Mouse (Mus musculus): ENCODE measurements around the gene Olfr530.

The Olfr530 gene

DNA sequence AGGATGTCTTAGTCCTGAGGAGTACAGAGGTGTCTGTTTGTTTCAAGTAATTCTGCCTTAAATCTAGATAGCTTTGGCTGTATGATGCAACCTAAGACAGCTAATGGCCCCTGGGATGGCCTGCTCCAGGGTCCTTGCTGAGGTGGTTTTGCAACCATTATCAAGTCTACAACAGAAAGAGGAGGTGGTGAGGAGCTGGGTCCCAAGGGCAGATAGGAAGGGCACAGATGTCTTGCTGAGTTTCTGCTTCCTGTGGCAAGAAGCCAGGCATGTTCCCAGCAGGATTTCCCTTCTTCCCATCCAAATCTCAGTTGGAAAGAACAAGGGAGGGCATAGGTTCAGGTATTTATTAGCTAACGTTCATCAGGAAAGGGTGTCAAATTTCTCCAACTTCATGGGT, at the start of gene Olfr530:
TSS of gene Olfr530 (minus strand) at position 101 of the 400 bp plus-strand sequence.
- no peak for DNase-seq (ENCODE audit: low spot score)

DNA sequence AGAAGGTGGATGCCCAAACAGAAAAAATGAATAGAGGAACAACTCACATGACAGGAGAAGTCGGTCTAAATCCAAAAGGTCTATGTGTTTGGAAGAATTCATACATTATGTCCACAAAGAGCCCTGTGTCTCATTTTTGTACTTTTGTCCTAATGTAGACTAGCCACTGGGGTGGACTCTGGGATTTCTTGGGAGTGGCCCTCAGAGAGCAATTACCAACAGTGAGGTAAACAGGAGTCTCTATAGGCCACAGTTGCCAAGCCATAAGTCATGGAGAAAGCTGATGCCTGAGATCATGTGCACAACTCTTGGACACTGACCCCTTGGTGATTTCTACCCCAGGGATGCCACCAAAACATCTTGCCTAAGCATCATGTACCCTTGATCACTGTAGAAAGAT, 45.4 kb upstream of the Olfr530 start, which contains the start of gene Olfr532:
TSS of gene Olfr532 (minus strand) at position 101 of the 400 bp plus-strand sequence.
- DNase-seq (ENCODE audit: low spot score), result no peak

- no peak for DNase-seq (ENCODE audit: low spot score)
Observed at GRCm38 (mm10) chr7:140402818-140403217, 26.7 kb upstream of the Olfr530 start, which contains the start of gene Olfr531. Olfr531 (minus strand) TSS chr7:140402918.

GRCm38 (mm10) chr7:140376911-140377310, 780 bp upstream of the Olfr530 start:
- DNase-seq (ENCODE audit: low spot score), result no peak

DNA sequence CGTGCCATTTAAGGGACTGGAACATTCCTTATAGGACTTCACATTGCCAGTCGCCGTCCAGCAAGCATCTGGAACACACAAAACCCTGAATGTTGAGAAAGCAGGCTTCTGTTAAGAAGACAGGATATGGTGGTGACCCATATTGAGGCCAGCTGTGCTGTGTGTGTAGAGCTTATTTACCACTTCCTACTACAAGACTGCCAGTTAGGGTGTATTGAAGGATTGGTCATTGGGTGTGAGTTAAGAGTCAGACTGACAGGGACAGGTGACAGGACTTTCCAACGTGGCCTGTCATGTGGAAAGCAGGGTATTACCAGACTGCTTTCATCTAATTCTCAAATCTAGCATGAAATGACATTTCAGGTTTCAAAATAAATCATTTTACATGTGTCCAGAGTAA, 1.8 kb downstream of the Olfr530 start:
- DNase-seq (ENCODE audit: low spot score), result no peak

GRCm38 (mm10) chr7:140361571-140361970, 14.6 kb downstream of the Olfr530 start, which contains the start of gene Olfr60:
Olfr60 (minus strand) TSS chr7:140361671.
- no peak for DNase-seq (ENCODE audit: low spot score)

DNA sequence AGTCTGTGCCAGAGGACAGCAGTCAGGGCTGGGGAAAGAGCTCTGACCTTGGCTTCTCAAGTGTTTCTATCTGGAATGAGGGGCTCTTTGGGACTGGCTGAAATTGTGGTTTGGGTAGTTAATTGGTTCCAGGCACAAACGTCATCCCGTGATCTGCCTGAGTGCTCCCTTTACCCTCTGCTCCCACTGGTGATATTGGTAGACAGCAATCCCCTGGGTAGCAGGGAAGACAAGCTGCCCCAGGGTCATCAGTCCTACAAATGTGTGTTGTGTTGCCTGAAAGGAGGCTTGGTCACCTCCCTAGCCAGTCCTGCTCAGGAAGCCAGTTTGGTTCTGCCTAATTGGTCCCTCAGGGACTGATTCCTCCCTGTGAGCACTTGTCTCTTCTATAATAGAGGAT, 42.4 kb downstream of the Olfr530 start, which contains the start of gene Olfr527:
TSS of gene Olfr527 (plus strand) at position 301 of the 400 bp plus-strand sequence.
- DNase-seq (ENCODE audit: low spot score), result no peak

DNA sequence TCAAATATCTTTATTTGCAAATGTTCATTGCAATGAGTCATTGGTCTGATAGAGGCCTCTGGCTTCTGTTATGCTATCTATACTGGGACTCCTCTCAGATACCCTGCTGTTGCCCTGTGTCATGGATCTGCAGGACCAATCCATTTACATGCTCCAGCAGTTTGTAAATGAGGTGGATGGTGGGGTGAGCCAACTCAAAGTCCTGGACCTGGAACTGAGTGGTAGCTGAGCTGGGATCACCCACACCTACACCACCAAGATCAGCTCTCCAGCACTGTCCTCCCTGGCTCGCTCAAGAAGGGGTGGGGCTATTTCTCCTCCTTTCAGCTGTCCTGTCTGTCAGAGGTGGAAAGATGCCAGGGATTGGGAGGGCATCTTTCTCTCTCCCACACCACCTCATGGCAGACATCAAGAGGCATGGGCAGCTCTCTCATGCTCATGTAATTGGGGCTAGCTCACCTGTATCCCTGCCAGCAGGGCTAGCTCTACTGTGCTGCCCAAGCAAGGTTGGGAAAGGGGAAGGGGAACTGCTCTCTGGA, 46.3 kb downstream of the Olfr530 start:
- no peak for DNase-seq (ENCODE audit: low spot score)
